Mouse (Mus musculus) limb, embryonic 10.5 days (tissue): ENCODE results near the gene Hmox1. TPM values are rescaled to one million over a fixed set of nuclear protein-coding genes. Genes with fewer than 3 reads are reported as not detected.

ENCODE experiments used
- polyA plus RNA-seq: library from polyadenylated mRNA; unstranded; fragments of >200 nt; fragmentation: Nextera tagmentation; extraction: Ambion mirVana; gene quantifications from 2 replicates; pipeline ENCODE4 v1.2.1, GENCODE M21; 2016

Hmox1 gene
- polyA plus RNA-seq, 1 experiment from 2014 or later, result 22.9 TPM

Other genes starting within 250 kb of the Hmox1 start
- not detected in 2 replicates for gene Isx, start 220.4 kb upstream of the Hmox1 start, polyA plus RNA-seq
- 46.6 and 48.2 TPM in 2 replicates for gene Hmgxb4, start 100.3 kb upstream of the Hmox1 start, polyA plus RNA-seq
- gene Tom1, start 59.9 kb upstream of the Hmox1 start, polyA plus RNA-seq, result 33.5 and 36.5 TPM in 2 replicates
- gene Mcm5, start 15.9 kb downstream of the Hmox1 start, polyA plus RNA-seq, result 364 and 378 TPM in 2 replicates
- gene Rasd2, start 120.3 kb downstream of the Hmox1 start, polyA plus RNA-seq, result 0.05 and 0.35 TPM in 2 replicates